ENCODE assay signal across 11 mouse cellular contexts in the genomic region with DNA sequence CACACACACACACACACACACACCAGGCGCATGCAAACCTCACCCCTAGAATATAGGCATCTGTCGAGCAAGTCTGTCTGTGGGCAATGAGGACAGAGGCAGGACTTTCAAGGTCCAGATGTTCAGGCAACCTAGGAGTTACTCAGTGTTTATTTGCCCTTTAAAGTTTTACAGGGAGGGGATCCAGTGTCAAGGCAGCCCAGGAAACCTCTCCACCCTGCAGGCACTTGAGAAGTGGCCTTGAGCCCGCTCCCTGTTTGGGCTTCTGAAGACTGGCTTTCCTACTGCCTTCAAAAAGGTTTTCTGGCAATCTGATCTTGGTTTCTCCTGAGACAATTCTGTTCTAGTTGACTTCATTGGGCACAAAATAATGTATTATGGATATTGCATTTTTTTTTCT.
"Had no signal": no experiment of that assay in that cellular context is flagged by ENCODE, and none has a peak within 500 bp of the region (broad histone marks: within the 10 kb centered on the region; RNA-seq: fewer than 3 reads in every experiment).

No protein-coding gene starts in this region.

- H3K4me1 ChIP-seq: limb, embryonic 13.5 days; neural tube, embryonic 12.5 days had no signal

- H3K27ac ChIP-seq: limb, embryonic 13.5 days; liver, embryonic 14.5 days; neural tube, embryonic 12.5 days; stomach, postnatal 0 days had no signal

- H3K4me3 ChIP-seq: limb, embryonic 13.5 days; neural tube, embryonic 12.5 days had no signal

- H3K9ac ChIP-seq: limb, embryonic 13.5 days; liver, embryonic 14.5 days; neural tube, embryonic 12.5 days had no signal

- H3K4me2 ChIP-seq: limb, embryonic 13.5 days; neural tube, embryonic 12.5 days had no signal

- H3K27me3 ChIP-seq: limb, embryonic 13.5 days; neural tube, embryonic 12.5 days had no signal

- H3K9me3 ChIP-seq: limb, embryonic 13.5 days; neural tube, embryonic 12.5 days had no signal

- DNase-seq: kidney, postnatal 25 days; layer of hippocampus, adult 9-11 months; layer of hippocampus, postnatal 36 days; left cerebral cortex, postnatal 4 days; lung, adult 18-20 months; midbrain, embryonic 14.5 days; thymus, postnatal 4 days had no signal

- H3K36me3 ChIP-seq: limb, embryonic 13.5 days; neural tube, embryonic 12.5 days had no signal
